Mouse (Mus musculus) intestine, embryonic 14.5 days (tissue): ENCODE measurements around the gene Meis2. TPM values are rescaled to one million over a fixed set of nuclear protein-coding genes. Genes with fewer than 3 reads are reported as not detected.
A peak's percentile ranks its signal among the peaks of the same experiment; 100 is the strongest.

ENCODE experiments used
- ATAC-seq: fragments of 200-750 bp; cut with Nextera tagmentation; replicated peaks from 2 replicates; pipeline ENCODE4 v1.8.0; 2017; ENCODE audit warnings: low read depth, moderate number of reproducible peaks, moderate TSS enrichment, moderate library complexity; ENCODE audit not compliant: low FRiP score, low TSS enrichment
- DNase-seq: peaks from one replicate; pipeline ENCODE4 v3.0.0-alpha.2; 2018; ENCODE audit warnings: low spot score
- H3K27ac ChIP-seq: fragments of 300-500 bp; sonication (generic); 2 replicates; pipeline ENCODE4 v1.5.1; 2014; ENCODE audit warnings: low read depth, mild to moderate bottlenecking, control low read depth
- H3K27me3 ChIP-seq: fragments of 300-500 bp; sonication (generic); replicated peaks from 2 replicates; pipeline ENCODE4 v1.6.1; 2014; ENCODE audit warnings: low read length, control low read depth; ENCODE audit not compliant: control insufficient read depth, insufficient read depth
- H3K36me3 ChIP-seq: fragments of 300-500 bp; sonication (generic); 2 replicates; pipeline ENCODE4 v1.6.1; 2014; ENCODE audit warnings: low read length, control low read depth; ENCODE audit not compliant: control insufficient read depth, insufficient read depth
- H3K4me1 ChIP-seq: fragments of 300-500 bp; sonication (generic); replicated peaks from 2 replicates; pipeline ENCODE4 v1.6.1; 2014; ENCODE audit warnings: low read length, control low read depth, mixed read lengths; ENCODE audit not compliant: control insufficient read depth, insufficient read depth
- H3K4me2 ChIP-seq: fragments of 300-500 bp; sonication (generic); 2 replicates; pipeline ENCODE4 v1.6.1; 2014; ENCODE audit warnings: low read length
- H3K4me3 ChIP-seq: fragments of 300-500 bp; sonication (generic); 2 replicates; pipeline ENCODE4 v1.5.1; 2014; ENCODE audit warnings: low read depth, low read length, control low read depth, mixed read lengths
- H3K9ac ChIP-seq: fragments of 300-500 bp; sonication (generic); 2 replicates; pipeline ENCODE4 v1.6.1; 2014; ENCODE audit warnings: mild to moderate bottlenecking, low read length
- H3K9me3 ChIP-seq: fragments of 300-500 bp; sonication (generic); 2 replicates; pipeline ENCODE4 v1.6.1; 2016; ENCODE audit warnings: low read length, control low read depth; ENCODE audit not compliant: control insufficient read depth
- WGBS: fragments of 180-500 bp; shearing (Covaris S2); extraction: QIAGEN DNeasy Blood & Tissue Kit; methylation state at CpG from one replicate; pipeline ENCODE4 v1.1.7; 2014; 5-methylcytosine and 5-hydroxymethylcytosine counted together
- polyA plus RNA-seq: library from polyadenylated mRNA; unstranded; fragments of >200 nt; fragmentation: Nextera tagmentation; extraction: Ambion mirVana; gene quantifications from 2 replicates; pipeline ENCODE4 v1.2.1, GENCODE M21; 2014

Gene Meis2
- polyA plus RNA-seq, 1 experiment from 2014 or later = 67.3 TPM

DNA sequence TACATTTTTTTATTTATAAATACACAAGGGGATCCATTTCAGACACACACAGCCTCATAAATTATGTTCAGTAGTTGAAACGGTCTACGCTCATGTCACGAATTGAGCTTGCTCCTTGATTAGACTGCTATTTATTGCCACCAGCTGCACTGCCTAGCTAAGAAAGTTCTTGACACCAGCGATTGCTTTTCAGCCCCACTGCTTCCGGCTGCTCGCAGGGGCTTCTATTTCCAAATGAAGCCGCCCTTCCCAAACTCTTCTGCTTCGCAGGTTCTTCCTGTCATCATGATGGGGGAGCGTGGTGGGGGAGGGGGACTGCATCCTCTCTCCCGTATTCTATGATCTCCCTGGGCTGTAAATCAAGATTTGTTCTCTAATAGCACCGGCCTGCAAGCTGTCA is 252.3 kb downstream of the Meis2 start:
- Histone ChIP-seq H3K9ac (no peak overlapping the region), H3K9me3 (no peaks in the 10 kb centered on the region), H3K4me1 (peaks cover 9% of the 10 kb centered on the region; the same call in 1 of the 2 replicates), H3K27ac (no peak overlapping the region), H3K4me2 (peak overlapping the region; percentile 12), H3K36me3 (no peaks in the 10 kb centered on the region), H3K4me3 (no peak overlapping the region), H3K27me3 (no peaks in the 10 kb centered on the region)
- 10% methylated on average over 11 of the region's 11 CpGs for WGBS
- DNase-seq = peak; percentile 54
- ATAC-seq = no peak
